Mouse (Mus musculus) 416B (cell line): Measurements from ENCODE around the gene Kremen1.

ENCODE experiments used
- DNase-seq: peaks from one replicate; pipeline ENCODE4 v3.0.0; 2011; ENCODE audit warnings: low read depth

The Kremen1 gene

GRCm38 (mm10) chr11:5265764-5266163 is 4.4 kb upstream of the Kremen1 start:
- DNase-seq: no peak

GRCm38 (mm10) chr11:5263078-5263730 is 1.8 kb upstream of the Kremen1 start:
- DNase-seq: no peak

- DNase-seq: peak; percentile 46
These were observed 357 bp downstream of the Kremen1 start for GRCm38 (mm10) chr11:5260942-5261459.

GRCm38 (mm10) chr11:5259944-5260598 is 1.3 kb downstream of the Kremen1 start:
- DNase-seq: peak; percentile 19

- DNase-seq: no peak
These were observed 3.3 kb downstream of the Kremen1 start for GRCm38 (mm10) chr11:5258036-5258435.

GRCm38 (mm10) chr11:5257151-5257862 is 4.1 kb downstream of the Kremen1 start:
- DNase-seq: peak; percentile 50

- DNase-seq: no peak
These were observed 5.8 kb downstream of the Kremen1 start for GRCm38 (mm10) chr11:5255509-5256014.

GRCm38 (mm10) chr11:5254016-5254415 is 7.3 kb downstream of the Kremen1 start:
- no peak for DNase-seq

- no peak for DNase-seq
These were observed 7.8 kb downstream of the Kremen1 start for GRCm38 (mm10) chr11:5253528-5253927.

- DNase-seq: no peak
These were observed 8.6 kb downstream of the Kremen1 start for GRCm38 (mm10) chr11:5252727-5253126.

GRCm38 (mm10) chr11:5251112-5251511 is 10.2 kb downstream of the Kremen1 start:
- no peak for DNase-seq

- DNase-seq: no peak
These were observed 13.2 kb downstream of the Kremen1 start for GRCm38 (mm10) chr11:5248200-5248599.

- no peak for DNase-seq
These were observed 15.9 kb downstream of the Kremen1 start for GRCm38 (mm10) chr11:5245431-5245830.

- no peak for DNase-seq
These were observed 16.6 kb downstream of the Kremen1 start for GRCm38 (mm10) chr11:5244749-5245130.

- no peak for DNase-seq
These were observed 17.3 kb downstream of the Kremen1 start for GRCm38 (mm10) chr11:5243812-5244748.

- no peak for DNase-seq
These were observed 18.1 kb downstream of the Kremen1 start for GRCm38 (mm10) chr11:5243208-5243607.

GRCm38 (mm10) chr11:5242158-5242557 is 19.2 kb downstream of the Kremen1 start:
- no peak for DNase-seq

- DNase-seq: no peak
These were observed 21.4 kb downstream of the Kremen1 start for GRCm38 (mm10) chr11:5239706-5240690.

GRCm38 (mm10) chr11:5219910-5220447 is 41.4 kb downstream of the Kremen1 start:
- no peak for DNase-seq

GRCm38 (mm10) chr11:5219371-5219770 is 42.0 kb downstream of the Kremen1 start:
- peak; percentile 45 for DNase-seq
